Mouse (Mus musculus): Measurements from ENCODE around the gene Tpo.

Gene Tpo

DNA sequence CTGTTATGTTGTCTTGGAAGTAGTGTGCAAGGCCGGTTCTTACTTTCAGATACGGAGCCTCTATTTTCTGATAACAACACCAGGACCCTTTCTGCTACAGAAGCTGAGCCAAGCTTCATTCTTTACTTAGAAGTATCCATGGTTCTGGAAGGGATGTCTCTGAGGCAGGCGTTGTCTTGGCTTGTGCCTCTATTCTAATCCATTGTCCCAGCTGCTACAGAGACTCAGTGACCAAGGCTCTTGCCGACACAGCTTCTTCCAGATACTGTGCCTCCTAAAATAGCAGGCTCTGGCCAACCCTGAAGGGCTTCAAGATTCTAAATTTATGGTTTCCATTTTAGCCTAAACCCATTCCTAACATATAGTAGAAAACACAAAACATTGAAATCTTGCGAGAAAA, 123.7 kb downstream of the Tpo start:
- DNase-seq, result no peak

DNA sequence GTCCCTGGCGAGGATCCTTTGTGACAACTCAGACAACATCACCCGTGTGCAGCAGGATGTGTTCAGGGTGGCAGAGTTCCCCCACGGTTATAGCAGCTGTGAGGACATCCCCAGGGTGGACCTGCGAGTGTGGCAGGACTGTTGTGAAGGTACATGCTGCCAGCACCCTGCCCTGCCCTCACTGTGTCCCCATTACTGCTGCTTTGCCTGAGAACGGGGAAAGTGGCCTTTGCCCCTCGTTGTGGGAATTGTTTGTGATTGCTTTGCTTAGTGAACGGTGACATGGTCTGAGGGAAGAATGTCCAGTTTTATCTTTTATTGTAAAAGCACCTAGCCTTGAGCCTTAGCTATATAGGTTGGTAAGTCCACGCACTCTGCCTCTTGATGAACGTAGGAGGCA, 125.8 kb downstream of the Tpo start:
- DNase-seq, result no peak

Data from right cerebral cortex, postnatal 4 days (tissue).